Mouse (Mus musculus): Measurements from ENCODE around the gene Oxct2b.
"Not testable (repeated sequence)": the region's sequence is repeated elsewhere in the genome, so short reads cannot be mapped to it uniquely, and the experiment has no call there.

The Oxct2b gene

GRCm38 (mm10) chr4:123114651-123115050, 1.4 kb upstream of the Oxct2b start:
- DNase-seq, result not testable (repeated sequence)

GRCm38 (mm10) chr4:123116640-123117039, 574 bp downstream of the Oxct2b start:
- peak; percentile 48 for DNase-seq

GRCm38 (mm10) chr4:123121286-123121685, 5.2 kb downstream of the Oxct2b start:
- no peak for DNase-seq

- no peak for DNase-seq
Measured at GRCm38 (mm10) chr4:123126626-123127025, 10.6 kb downstream of the Oxct2b start.

- DNase-seq, result no peak
Measured at GRCm38 (mm10) chr4:123127051-123127450, 11.0 kb downstream of the Oxct2b start.

- no peak for DNase-seq
Measured at GRCm38 (mm10) chr4:123137551-123137950, 21.5 kb downstream of the Oxct2b start.

GRCm38 (mm10) chr4:123139513-123140154, 23.6 kb downstream of the Oxct2b start, which contains the start of gene Ppie:
Gene Ppie (minus strand): TSS chr4:123139951.
- peak; percentile 92 for DNase-seq

- no peak for DNase-seq
Measured at GRCm38 (mm10) chr4:123147446-123148150, 31.5 kb downstream of the Oxct2b start.

GRCm38 (mm10) chr4:123152003-123152402, 35.9 kb downstream of the Oxct2b start:
- DNase-seq, result no peak

- DNase-seq, result peak; percentile 67
Measured at GRCm38 (mm10) chr4:123152976-123153375, 36.9 kb downstream of the Oxct2b start.

- DNase-seq, result peak; percentile 68
Measured at GRCm38 (mm10) chr4:123155004-123155403, 38.9 kb downstream of the Oxct2b start.

GRCm38 (mm10) chr4:123155427-123155826, 39.4 kb downstream of the Oxct2b start:
- no peak for DNase-seq

- no peak for DNase-seq
Measured at GRCm38 (mm10) chr4:123155840-123156239, 39.8 kb downstream of the Oxct2b start.

GRCm38 (mm10) chr4:123160571-123160970, 44.5 kb downstream of the Oxct2b start:
- no peak for DNase-seq

GRCm38 (mm10) chr4:123161251-123161650, 45.2 kb downstream of the Oxct2b start:
- not testable (repeated sequence) for DNase-seq

- peak; percentile 78 for DNase-seq
Measured at GRCm38 (mm10) chr4:123162305-123162917, 46.3 kb downstream of the Oxct2b start.

GRCm38 (mm10) chr4:123164157-123164556, 48.1 kb downstream of the Oxct2b start:
- DNase-seq, result no peak

Measured in retina, postnatal 1 day (tissue).